Mouse (Mus musculus): ENCODE results near the gene Cisd2. TPM values are rescaled to one million over a fixed set of nuclear protein-coding genes. Genes with fewer than 3 reads are reported as not detected.

Gene Cisd2
- total RNA-seq, 2 experiments from 2014 or later, result 24.4 to 72.1 TPM

DNA sequence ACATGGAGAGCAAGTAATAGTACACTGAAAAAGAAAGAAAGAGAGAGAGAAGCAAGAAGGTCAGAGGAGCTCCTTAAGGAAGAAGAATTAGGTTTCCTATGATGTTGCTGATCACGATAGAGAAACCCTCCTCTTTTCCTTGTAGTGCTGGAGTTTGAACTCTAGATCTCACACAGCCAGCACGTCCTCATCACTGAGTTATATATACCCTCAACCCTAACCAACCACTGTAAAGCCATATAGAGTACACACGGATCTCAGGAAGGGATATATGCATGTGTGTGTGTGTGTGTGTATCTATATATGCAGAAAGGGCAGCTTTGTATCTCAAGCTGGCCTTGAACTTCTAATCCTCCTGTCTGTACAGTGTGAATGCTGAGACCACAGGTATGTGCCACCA is 6.5 kb downstream of the Cisd2 start:
- no peak for ATAC-seq (replicated peaks; ENCODE audit: low FRiP score, poor library complexity, severe bottlenecking)

DNA sequence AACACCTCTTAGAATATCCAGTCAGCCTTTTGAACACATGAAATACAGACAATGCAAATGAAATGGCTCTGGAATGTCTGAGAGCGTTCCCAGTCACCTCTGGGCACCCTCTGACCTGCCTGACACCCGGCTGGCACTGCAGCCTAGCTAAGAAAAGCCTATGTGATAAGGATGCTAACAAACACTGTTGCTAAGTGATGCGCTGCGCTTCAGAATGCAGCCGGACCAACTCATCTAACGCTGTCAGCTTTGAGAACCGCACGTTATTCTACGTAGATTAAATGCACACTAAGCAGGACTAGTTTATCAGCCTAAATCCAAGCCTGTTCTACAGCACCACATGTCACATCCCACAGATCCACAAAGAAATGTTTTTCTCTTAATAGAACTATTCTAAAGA is 11.9 kb downstream of the Cisd2 start:
- no peak for ATAC-seq (replicated peaks; ENCODE audit: low FRiP score, poor library complexity, severe bottlenecking)

DNA sequence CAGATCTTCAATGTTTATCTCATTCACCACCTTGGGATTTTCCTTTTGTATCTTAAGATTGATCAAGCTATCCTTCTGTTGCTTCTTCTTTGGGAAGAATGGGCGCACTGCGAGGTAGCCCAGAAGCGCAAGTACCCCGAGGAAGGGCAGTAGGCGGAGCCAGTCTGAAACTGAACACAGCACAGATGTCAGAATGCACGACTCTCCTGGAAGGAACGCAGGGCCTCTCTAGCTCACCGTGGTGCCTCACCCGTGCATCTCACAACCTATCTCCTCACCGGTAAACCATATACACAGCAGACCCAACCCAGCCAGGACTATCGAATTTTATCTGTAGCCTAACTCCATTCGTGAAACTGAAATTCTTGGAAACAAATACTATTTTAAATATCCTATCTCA is 12.7 kb downstream of the Cisd2 start:
- ATAC-seq (replicated peaks; ENCODE audit: low FRiP score, poor library complexity, severe bottlenecking), result no peak

- ATAC-seq (replicated peaks; ENCODE audit: low FRiP score, poor library complexity, severe bottlenecking), result no peak
These were observed 14.5 kb downstream of the Cisd2 start for GRCm38 (mm10) chr3:135409219-135409618.

DNA sequence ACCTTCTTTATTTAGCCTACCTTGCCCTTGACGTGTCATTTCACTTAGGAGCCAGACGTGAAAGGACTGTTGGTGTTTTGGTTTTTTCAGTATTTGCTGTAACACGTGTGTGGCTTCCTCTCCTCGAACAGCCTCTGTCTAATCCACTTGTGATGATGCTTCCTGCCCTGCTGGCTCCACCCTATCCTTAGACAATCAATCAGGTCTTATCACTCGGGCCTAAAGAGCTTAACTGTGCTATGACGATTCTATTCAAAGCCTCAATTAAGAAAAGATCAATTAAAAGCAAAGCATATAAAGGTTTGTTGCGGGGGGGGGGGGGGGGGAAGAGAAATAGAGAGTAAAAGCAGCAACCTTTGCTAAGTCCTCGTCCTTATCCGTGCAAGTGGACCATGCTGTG is 16.4 kb downstream of the Cisd2 start:
- ATAC-seq (replicated peaks; ENCODE audit: low FRiP score, poor library complexity, severe bottlenecking), result no peak

GRCm38 (mm10) chr3:135404599-135404998 is 19.1 kb downstream of the Cisd2 start:
- no peak for ATAC-seq (replicated peaks; ENCODE audit: low FRiP score, poor library complexity, severe bottlenecking)

- no peak for ATAC-seq (replicated peaks; ENCODE audit: low FRiP score, poor library complexity, severe bottlenecking)
These were observed 19.9 kb downstream of the Cisd2 start for GRCm38 (mm10) chr3:135403856-135404255.

DNA sequence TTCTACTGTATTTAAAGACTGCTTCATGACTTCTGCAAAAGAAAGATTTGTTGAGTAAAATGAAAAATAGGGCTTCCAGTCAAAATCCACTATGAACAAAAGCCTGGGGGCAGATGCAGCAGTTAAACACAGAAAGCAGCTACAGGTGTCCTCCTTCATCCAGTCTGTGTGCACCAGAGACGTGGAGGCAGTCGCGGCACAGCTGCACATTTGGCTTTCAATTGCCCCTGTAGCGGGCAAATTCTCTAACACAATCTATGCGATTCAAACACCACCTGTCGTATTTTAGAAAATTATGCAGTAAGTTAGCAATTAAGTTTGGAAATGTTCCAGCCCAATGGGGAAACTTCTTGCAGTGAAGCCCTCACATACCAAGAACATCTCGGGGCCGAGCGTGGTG is 20.5 kb downstream of the Cisd2 start:
- ATAC-seq (replicated peaks; ENCODE audit: low FRiP score, poor library complexity, severe bottlenecking), result no peak

GRCm38 (mm10) chr3:135402201-135402658 is 21.5 kb downstream of the Cisd2 start:
- ATAC-seq (replicated peaks; ENCODE audit: low FRiP score, poor library complexity, severe bottlenecking), result peak; percentile 87

DNA sequence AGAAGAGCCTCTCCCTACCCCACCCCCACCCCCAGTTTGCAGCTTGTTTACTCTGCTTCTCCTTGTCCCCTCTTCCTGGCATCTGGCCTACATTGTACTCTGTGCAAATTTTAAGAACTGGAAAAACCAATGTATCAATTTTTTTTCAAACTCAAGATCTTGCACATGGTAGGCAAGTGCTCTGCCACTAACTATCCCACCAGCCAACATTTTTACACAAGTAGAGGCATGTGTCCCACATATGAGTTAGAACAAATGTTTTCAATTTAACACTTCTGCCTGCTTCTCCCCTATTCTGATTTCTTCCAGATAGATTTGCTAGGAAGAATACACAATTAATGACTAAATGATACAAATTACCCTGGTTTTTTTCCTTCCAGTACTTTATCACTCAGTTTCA is 26.6 kb downstream of the Cisd2 start:
- ATAC-seq (replicated peaks; ENCODE audit: low FRiP score, poor library complexity, severe bottlenecking), result no peak

GRCm38 (mm10) chr3:135396081-135396480 is 27.6 kb downstream of the Cisd2 start:
- no peak for ATAC-seq (replicated peaks; ENCODE audit: low FRiP score, poor library complexity, severe bottlenecking)

GRCm38 (mm10) chr3:135395085-135395484 is 28.6 kb downstream of the Cisd2 start:
- ATAC-seq (replicated peaks; ENCODE audit: low FRiP score, poor library complexity, severe bottlenecking), result no peak

DNA sequence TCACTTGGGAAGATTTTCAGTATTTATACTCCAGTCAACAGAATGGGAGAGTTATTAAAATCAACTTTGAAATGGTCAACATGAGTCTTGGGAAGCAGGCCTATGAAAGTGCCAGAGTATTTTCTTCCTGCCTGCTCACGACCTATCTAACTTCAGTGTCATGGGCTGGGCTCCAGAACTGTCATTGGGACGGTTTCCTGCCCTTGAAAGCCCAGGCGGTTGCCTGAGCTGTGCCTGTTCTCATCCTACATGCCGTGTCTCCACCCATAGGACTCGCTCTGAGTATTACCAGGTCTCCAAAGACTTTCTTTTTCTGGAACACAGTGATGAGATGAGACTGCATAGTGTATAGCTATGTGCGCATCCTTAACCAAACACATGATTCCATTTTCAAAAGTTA is 30.5 kb downstream of the Cisd2 start:
- no peak for ATAC-seq (replicated peaks; ENCODE audit: low FRiP score, poor library complexity, severe bottlenecking)

DNA sequence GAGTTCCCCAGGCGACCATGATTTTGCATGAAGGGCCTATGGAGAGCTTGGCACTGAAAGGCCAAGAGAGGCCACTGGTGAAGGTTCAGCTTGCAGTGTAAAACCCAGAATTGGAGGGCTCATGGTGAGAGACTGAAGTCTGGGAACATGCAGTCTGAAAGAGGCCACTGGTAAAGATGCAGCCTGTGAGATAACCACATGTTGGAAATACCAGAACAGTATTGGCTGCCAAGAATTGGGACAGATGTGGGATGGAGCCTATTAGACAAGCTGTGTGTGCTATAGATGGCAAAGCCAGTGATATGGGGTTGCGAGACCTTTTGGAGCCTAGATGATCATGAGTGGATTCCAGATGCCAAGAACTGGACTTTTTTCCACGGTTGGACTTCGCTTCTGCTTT is 43.9 kb downstream of the Cisd2 start:
- ATAC-seq (replicated peaks; ENCODE audit: low FRiP score, poor library complexity, severe bottlenecking), result peak; percentile 57; the same call in 1 of the 2 replicates

- ATAC-seq (replicated peaks; ENCODE audit: low FRiP score, poor library complexity, severe bottlenecking), result no peak
These were observed 46.3 kb downstream of the Cisd2 start for GRCm38 (mm10) chr3:135377445-135377844.

DNA sequence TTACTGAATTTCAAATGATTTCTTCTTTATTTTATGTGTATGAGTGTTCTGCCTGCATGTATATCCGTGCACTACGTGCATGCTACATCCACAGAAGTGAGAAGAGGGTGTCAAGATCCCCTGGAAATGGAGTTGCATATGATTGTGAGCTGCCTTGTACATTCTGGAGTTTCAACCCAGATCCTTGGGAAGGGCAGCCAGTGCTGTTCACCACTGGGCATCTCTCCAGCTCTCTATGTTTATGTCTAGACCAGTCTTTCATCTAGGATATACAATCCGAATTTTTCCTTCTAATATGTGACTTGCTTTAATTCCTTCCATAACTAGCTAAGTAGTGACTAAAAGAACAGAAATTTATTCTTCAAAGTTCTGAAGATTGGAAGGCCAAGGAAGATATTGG is 47.9 kb downstream of the Cisd2 start:
- no peak for ATAC-seq (replicated peaks; ENCODE audit: low FRiP score, poor library complexity, severe bottlenecking)

DNA sequence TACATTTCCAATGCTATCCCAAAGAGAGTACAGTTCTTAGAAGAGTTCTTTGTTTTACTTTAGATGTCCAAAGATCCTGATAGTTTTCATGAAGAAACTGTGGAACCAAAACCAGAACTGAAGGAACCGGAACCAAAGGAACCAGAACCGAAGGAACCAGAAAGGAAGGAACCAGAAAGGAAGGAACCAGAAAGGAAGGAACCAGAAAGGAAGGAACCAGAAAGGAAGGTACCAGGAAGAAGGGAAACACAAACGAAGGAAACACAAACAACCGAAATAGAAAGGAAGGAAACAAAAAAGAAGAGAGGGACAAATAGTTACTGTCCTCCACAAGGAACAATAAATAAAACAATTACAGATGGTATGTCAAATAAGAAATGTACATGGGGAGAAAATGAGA is 66.3 kb downstream of the Cisd2 start:
- no peak for ATAC-seq (replicated peaks; ENCODE audit: low FRiP score, poor library complexity, severe bottlenecking)

Other genes with a start within 250 kb of the Cisd2 start
- gene Cenpe, start 211.4 kb downstream of the Cisd2 start, total RNA-seq (2015; ENCODE audit: low replicate concordance), result 289 and 319 TPM in 2 replicates
- gene Cenpe, start 211.4 kb downstream of the Cisd2 start, total RNA-seq (2017; ENCODE audit: low replicate concordance), result 412 and 434 TPM in 2 replicates
- gene Bdh2, start 142.7 kb downstream of the Cisd2 start, total RNA-seq (2015; ENCODE audit: low replicate concordance), result not detected in 2 replicates
- not detected in 2 replicates for gene Bdh2, start 142.7 kb downstream of the Cisd2 start, total RNA-seq (2017; ENCODE audit: low replicate concordance)
- not detected in 2 replicates for gene Slc9b2, start 116.2 kb downstream of the Cisd2 start, total RNA-seq (2015; ENCODE audit: low replicate concordance)
- 0.23 TPM in 1 of 2 replicates, not detected in the other for gene Slc9b2, start 116.2 kb downstream of the Cisd2 start, total RNA-seq (2017; ENCODE audit: low replicate concordance)
- not detected in 2 replicates for gene Slc9b1, start 75.9 kb downstream of the Cisd2 start, total RNA-seq (2015; ENCODE audit: low replicate concordance)
- not detected in 2 replicates for gene Slc9b1, start 75.9 kb downstream of the Cisd2 start, total RNA-seq (2017; ENCODE audit: low replicate concordance)
- 276 and 281 TPM in 2 replicates for gene Ube2d3, start 14.2 kb upstream of the Cisd2 start, total RNA-seq (2015; ENCODE audit: low replicate concordance)
- gene Ube2d3, start 14.2 kb upstream of the Cisd2 start, total RNA-seq (2017; ENCODE audit: low replicate concordance), result 204 and 271 TPM in 2 replicates
- 16.2 and 17.6 TPM in 2 replicates for gene Manba, start 61.7 kb upstream of the Cisd2 start, total RNA-seq (2015; ENCODE audit: low replicate concordance)
- 1.4 and 7.1 TPM in 2 replicates for gene Manba, start 61.7 kb upstream of the Cisd2 start, total RNA-seq (2017; ENCODE audit: low replicate concordance)

Measured in erythroid progenitor cell, adult 5-6 weeks (primary cell).